In genomic region chr16:63863913-63864330, GRCm38 (mm10) we compare ENCODE assay signal across 8 mouse cellular contexts. TPM values are rescaled to one million over a fixed set of nuclear protein-coding genes. Genes with fewer than 3 reads are reported as not detected.
DNase-seq lines count a peak whose midpoint lies in the region; ATAC-seq lines count a peak whose summit lies in the region.

Gene Epha3, minus strand, starts transcription at chr16:63864175.

- peak within 1 kb of the TSS; percentile 76 for H3K4me2 ChIP-seq in hindbrain, embryonic 13.5 days
- H3K4me2 ChIP-seq in lung, embryonic 16.5 days (ENCODE audit: low read depth, low read length), result peak within 1 kb of the TSS; percentile 87

- no peaks in the 10 kb centered on the region for H3K9me3 ChIP-seq in hindbrain, embryonic 13.5 days
- H3K9me3 ChIP-seq in lung, embryonic 16.5 days (ENCODE audit: control insufficient read depth, low read length), result no peaks in the 10 kb centered on the region

- DNase-seq in cerebellum, postnatal 36 days, result peak; percentile 91
- DNase-seq in gastrocnemius, adult 18-20 months (ENCODE audit: low spot score), result peak; percentile 36
- DNase-seq in layer of hippocampus, postnatal 25 days (ENCODE audit: extremely low spot score in 1 of 2, low spot score in 1 of 2), result peak; percentile 75 to 77
- DNase-seq in ovary, postnatal 10 days (ENCODE audit: low spot score), result peak; percentile 36
- peak; percentile 49 for DNase-seq in urinary bladder, postnatal 25 days (ENCODE audit: low spot score)

- peak within 1 kb of the TSS; percentile 87 for H3K27ac ChIP-seq in hindbrain, embryonic 13.5 days
- peak within 1 kb of the TSS; percentile 55 for H3K27ac ChIP-seq in lung, embryonic 16.5 days (ENCODE audit: low read length)

- ATAC-seq in activated CD4-positive, CD25-positive, alpha-beta regulatory T cell, adult 4 months, result peak; percentile 81
- ATAC-seq in hindbrain, embryonic 13.5 days (ENCODE audit: low FRiP score), result peak; percentile 93
- peak; percentile 94 for ATAC-seq in lung, embryonic 16.5 days (ENCODE audit: low read depth)

- peaks cover 4% of the 10 kb centered on the region for H3K4me1 ChIP-seq in hindbrain, embryonic 13.5 days (replicated peaks)
- no peaks in the 10 kb centered on the region for H3K4me1 ChIP-seq in lung, embryonic 16.5 days (replicated peaks; ENCODE audit: control insufficient read depth, insufficient read depth, low read length)

- H3K4me3 ChIP-seq in hindbrain, embryonic 13.5 days, result peak within 1 kb of the TSS; percentile 71
- H3K4me3 ChIP-seq in lung, embryonic 16.5 days (ENCODE audit: low read length), result peak within 1 kb of the TSS; percentile 75

- under 1% methylated on average over 28 of the region's 28 CpGs for WGBS in hindbrain, embryonic 13.5 days
- under 1% methylated on average over 28 of the region's 28 CpGs for WGBS in lung, embryonic 16.5 days

- 0 out of 2 replicates have a peak, but pooled peaks cover 3% of the 10 kb centered on the region for H3K27me3 ChIP-seq in hindbrain, embryonic 13.5 days
- no peaks in the 10 kb centered on the region; the same call in 1 of the 2 replicates for H3K27me3 ChIP-seq in lung, embryonic 16.5 days (ENCODE audit: control insufficient read depth, insufficient read depth, low read depth, low read length)

- no peaks in the 10 kb centered on the region for H3K36me3 ChIP-seq in hindbrain, embryonic 13.5 days
- H3K36me3 ChIP-seq in lung, embryonic 16.5 days (ENCODE audit: control insufficient read depth, insufficient read depth, low read length), result no peaks in the 10 kb centered on the region

- H3K9ac ChIP-seq in hindbrain, embryonic 13.5 days, result peak within 1 kb of the TSS; percentile 75
- peak within 1 kb of the TSS; percentile 74 for H3K9ac ChIP-seq in lung, embryonic 16.5 days (ENCODE audit: low read length)

RNA-seq across cellular contexts. Expression of gene Epha3, which starts in this region (rescaled TPM):
- 1 to 10 TPM in 1 of 2 experiments, under 1 TPM in 1; 0.57 to 1.2 TPM for polyA plus RNA-seq in activated CD4-positive, CD25-positive, alpha-beta regulatory T cell, adult 4 months (2017; shearing (Covaris generic))
- total RNA-seq in gastrocnemius, adult 18-20 months (2021), result under 1 TPM; 0.26 to 0.41 TPM
- polyA plus RNA-seq in hindbrain, embryonic 13.5 days (2015; fragmentation: Nextera tagmentation; extraction: Ambion mirVana), result 31.0 and 40.1 TPM in 2 replicates
- total RNA-seq in layer of hippocampus, postnatal 25 days (2021), result 10 to 100 TPM; 16.5 to 20.3 TPM
- polyA plus RNA-seq in lung, embryonic 16.5 days (2015; fragmentation: Nextera tagmentation; extraction: Ambion mirVana), result 34.1 and 36.3 TPM in 2 replicates

Comparison
In these comparisons a context has a peak if more than half of its experiments do, and no peak if none do; other contexts are left out.
1. Peak in every context shown above with its lines: DNase-seq, ATAC-seq, H3K4me3 ChIP-seq and H3K27ac ChIP-seq.
2. RNA of gene Epha3 (total RNA-seq): 16.5 to 20.3 TPM in layer of hippocampus, postnatal 25 days; 0.26 to 0.41 TPM in gastrocnemius, adult 18-20 months; every median in the first group is over 10 times any median in the second.
3. RNA of gene Epha3 (polyA plus RNA-seq): 31.0 to 40.1 TPM in hindbrain, embryonic 13.5 days and 34.1 to 36.3 TPM in lung, embryonic 16.5 days; 0.57 to 1.2 TPM in activated CD4-positive, CD25-positive, alpha-beta regulatory T cell, adult 4 months; every median in the first group is over 10 times any median in the second.
4. Peak in DNase-seq in gastrocnemius, adult 18-20 months; RNA of the gene not detected or under 1 TPM.
5. DNase-seq: peak in every context shown above with its lines; median percentile 91 in cerebellum, postnatal 36 days; 76 in layer of hippocampus, postnatal 25 days; 49 in urinary bladder, postnatal 25 days; 36 in gastrocnemius, adult 18-20 months; 36 in ovary, postnatal 10 days.